Mouse (Mus musculus) thymus, adult 2 months (tissue): ENCODE data around the gene Etl4.

ENCODE experiments used
- CTCF ChIP-seq: fragments of 200-500 bp; IDR thresholded peaks from 2 replicates; pipeline ENCODE4 v1.5.1; 2012; ENCODE audit warnings: mild to moderate bottlenecking, control low read depth, low read length, moderate library complexity, borderline replicate concordance; ENCODE audit not compliant: control insufficient read depth, poor library complexity, insufficient read depth; ENCODE audit errors: extremely low read depth
- POLR2A ChIP-seq: fragments of 200-500 bp; IDR thresholded peaks from 2 replicates; pipeline ENCODE4 v1.6.1; 2012; ENCODE audit warnings: mild to moderate bottlenecking, low read length, control low read depth, moderate library complexity; ENCODE audit not compliant: control insufficient read depth, poor library complexity, insufficient read depth; ENCODE audit errors: extremely low read depth

GRCm38 (mm10) chr2:20749687-20750086 lies 840.1 kb downstream of the Etl4 start:
- TF ChIP-seq POLR2A (no peak), CTCF (no peak)
